Mouse (Mus musculus) embryonic facial prominence, embryonic 10.5 days (tissue): Measurements from ENCODE around the gene Gm17374. TPM values are rescaled to one million over a fixed set of nuclear protein-coding genes. Genes with fewer than 3 reads are reported as not detected.

Experiments
- DNase-seq: peaks from one replicate; pipeline ENCODE4 v3.0.0-alpha.2; 2017; ENCODE audit warnings: low spot score
- H3K27ac ChIP-seq: fragments of 300-500 bp; sonication (generic); replicated peaks from 2 replicates; pipeline ENCODE4 v1.5.1; 2016; ENCODE audit warnings: mild to moderate bottlenecking
- H3K27me3 ChIP-seq: fragments of 300-500 bp; sonication (generic); replicated peaks from 2 replicates; pipeline ENCODE4 v1.6.1; 2016; ENCODE audit warnings: low read depth, mild to moderate bottlenecking; ENCODE audit not compliant: poor library complexity, severe bottlenecking
- H3K36me3 ChIP-seq: fragments of 300-500 bp; sonication (generic); replicated peaks from 2 replicates; pipeline ENCODE4 v1.6.1; 2016; ENCODE audit warnings: mild to moderate bottlenecking, moderate library complexity
- H3K4me1 ChIP-seq: fragments of 300-500 bp; sonication (generic); 2 replicates; pipeline ENCODE4 v1.6.1; 2016
- H3K4me3 ChIP-seq: fragments of 300-500 bp; sonication (generic); 2 replicates; pipeline ENCODE4 v1.5.1; 2016; ENCODE audit warnings: mild to moderate bottlenecking, moderate library complexity
- H3K9me3 ChIP-seq: fragments of 300-500 bp; sonication (generic); 2 replicates; pipeline ENCODE4 v1.6.1; 2016; ENCODE audit warnings: mild to moderate bottlenecking
- WGBS: fragments of 180-500 bp; shearing (Covaris S2); methylation state at CpG from one replicate; pipeline ENCODE4 v1.1.7; 2016; 5-methylcytosine and 5-hydroxymethylcytosine counted together
- polyA plus RNA-seq: library from polyadenylated mRNA; unstranded; fragments of >200 nt; fragmentation: Nextera tagmentation; extraction: Ambion mirVana; gene quantifications from 2 replicates; pipeline ENCODE4 v1.2.1, GENCODE M21; 2016

Gene Gm17374
- polyA plus RNA-seq, 1 experiment from 2014 or later: not detected

DNA sequence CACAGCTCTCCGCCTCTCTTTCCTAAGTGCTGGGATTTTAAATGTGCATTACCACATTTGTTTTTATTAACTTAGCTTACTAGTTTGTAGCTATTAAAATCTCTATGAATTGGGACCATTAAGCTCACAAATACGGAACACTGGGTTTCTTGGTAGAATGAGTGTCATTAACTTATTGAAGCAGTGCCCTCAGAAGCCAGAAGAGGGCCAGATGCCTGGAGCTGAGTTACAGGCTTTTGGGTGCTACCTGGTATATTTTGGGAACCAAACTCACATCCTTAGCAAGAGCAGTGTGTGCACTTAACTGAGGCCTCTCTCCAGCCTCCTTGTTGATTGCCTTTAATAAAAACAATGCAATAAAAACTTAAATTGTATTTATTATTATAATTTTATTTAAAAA is 48.9 kb downstream of the Gm17374 start:
- peaks cover 54% of the 10 kb centered on the region for H3K36me3 ChIP-seq
- H3K27ac ChIP-seq: no peak overlapping the region
- WGBS: 79% methylated on average over 2 of the region's 2 CpGs

DNA sequence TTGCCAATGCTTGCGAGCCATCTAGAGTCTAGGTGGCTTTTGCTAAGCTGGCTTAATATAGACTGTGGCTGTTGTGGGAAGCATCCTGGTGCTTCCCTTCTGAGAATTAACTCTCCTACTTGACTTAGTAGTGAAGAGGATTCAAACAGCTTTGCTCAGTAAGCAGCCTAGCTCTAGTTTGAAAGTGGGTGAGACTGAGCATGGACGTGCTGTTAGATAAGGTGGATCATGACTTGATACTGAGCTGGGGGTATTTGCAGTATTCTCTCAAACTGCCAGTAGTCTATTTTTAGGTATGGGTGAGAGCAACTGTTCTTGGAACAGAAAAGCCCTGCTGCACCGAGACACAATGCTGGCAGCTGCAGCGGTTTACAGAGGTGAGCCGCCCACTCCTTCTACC is 50.7 kb downstream of the Gm17374 start:
- DNase-seq: no peak
- WGBS: 93% methylated on average over 5 of the region's 5 CpGs
- Histone ChIP-seq H3K4me3 (no peak overlapping the region), H3K27ac (no peak overlapping the region), H3K36me3 (peaks cover 60% of the 10 kb centered on the region), H3K27me3 (no peaks in the 10 kb centered on the region), H3K4me1 (no peaks in the 10 kb centered on the region), H3K9me3 (no peaks in the 10 kb centered on the region)

More for the DNA sequence above, 48.9 kb downstream of the Gm17374 start:
- no peaks in the 10 kb centered on the region for H3K4me1 ChIP-seq
- H3K9me3 ChIP-seq: no peaks in the 10 kb centered on the region
- no peaks in the 10 kb centered on the region for H3K27me3 ChIP-seq
- DNase-seq: no peak
- no peak overlapping the region for H3K4me3 ChIP-seq

Other genes with a start within 250 kb of the Gm17374 start
- 18.5 and 20.7 TPM in 2 replicates for gene Tasp1, start 85.2 kb upstream of the Gm17374 start, polyA plus RNA-seq
- 29.8 and 33.2 TPM in 2 replicates for gene Esf1, start 18.5 kb downstream of the Gm17374 start, polyA plus RNA-seq
- gene Ndufaf5, start 18.6 kb downstream of the Gm17374 start, polyA plus RNA-seq: 26.7 and 28.7 TPM in 2 replicates
- gene Sel1l2, start 237.7 kb downstream of the Gm17374 start, polyA plus RNA-seq: not detected in 2 replicates
- 23.6 and 25.8 TPM in 2 replicates for gene Macrod2, start 243.3 kb downstream of the Gm17374 start, polyA plus RNA-seq